Mouse (Mus musculus) liver, adult (tissue): ENCODE data around the gene Cd3e.
A peak's percentile ranks its signal among the peaks of the same experiment; 100 is the strongest.

Source experiments
- GATA4 ChIP-seq: IDR thresholded peaks from 2 replicates; pipeline ENCODE4 v1.6.1; 2014; ENCODE audit warnings: mild to moderate bottlenecking, low read length; ENCODE audit not compliant: insufficient replicate concordance

The Cd3e gene

DNA sequence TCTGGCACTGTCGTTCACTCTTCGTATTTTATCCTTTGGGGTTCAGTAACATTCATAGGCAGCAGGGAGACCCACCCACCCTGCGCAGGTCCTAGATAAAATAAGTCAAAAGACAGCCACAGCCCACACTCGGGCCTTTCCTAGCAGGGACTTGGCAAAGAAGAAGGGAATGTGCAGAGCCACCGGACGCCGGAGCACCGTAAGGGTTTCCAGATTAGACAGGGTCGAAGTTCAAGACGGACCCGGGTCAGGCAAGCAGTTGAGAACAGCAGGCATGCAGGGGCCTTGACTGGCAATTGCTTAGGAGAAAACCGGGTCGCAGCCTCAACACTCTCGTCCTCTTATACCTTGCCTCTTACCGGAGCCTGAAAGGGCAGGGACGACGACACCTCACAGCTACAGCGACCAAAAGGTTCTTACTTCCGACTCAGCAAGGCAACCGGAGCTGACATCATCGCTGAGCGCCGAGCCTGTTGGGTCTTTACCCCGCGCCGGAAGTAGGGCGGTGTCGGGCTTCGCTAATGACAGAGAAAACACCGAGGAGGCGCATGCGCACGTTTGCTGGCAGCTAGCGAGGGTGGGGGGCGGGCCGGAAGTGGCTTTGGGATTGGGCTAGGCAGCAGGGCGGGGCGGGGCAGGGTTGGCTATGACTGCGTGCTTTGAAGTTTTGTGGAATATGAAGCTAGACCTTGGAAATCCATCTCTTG, 44.1 kb downstream of the Cd3e start, which contains the start of gene Ube4a:
Ube4a (minus strand) TSS at position 475 of the 707 bp plus-strand sequence.
- 0 out of 2 replicates have a peak, but pooled peaks have one; percentile 28 for TF ChIP-seq GATA4

DNA sequence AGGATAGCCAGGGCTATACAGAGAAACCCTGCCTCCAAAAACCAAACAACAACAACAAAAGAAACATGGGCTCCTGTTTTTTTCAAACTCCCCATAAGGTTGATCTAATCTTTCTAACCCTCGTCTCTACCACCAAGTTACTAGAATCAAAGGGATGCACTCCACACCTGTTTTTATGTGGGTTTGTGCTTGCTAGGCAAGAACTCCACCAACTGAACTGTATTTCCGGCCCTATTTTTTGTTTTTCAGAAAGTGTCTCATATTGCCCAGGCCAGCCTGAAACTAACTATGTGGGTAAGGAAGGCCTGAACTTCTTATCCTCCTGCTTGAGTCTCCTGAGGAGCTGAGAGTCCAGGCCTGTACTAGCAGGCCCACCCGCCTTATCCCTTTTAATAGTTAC, 55.0 kb downstream of the Cd3e start:
- no peak for TF ChIP-seq GATA4
